Mouse (Mus musculus) ES-Bruce4 (cell line): Measurements from ENCODE around the gene Tshz2.

Source experiments
- CTCF ChIP-seq: IDR thresholded peaks from one replicate; pipeline ENCODE4 v1.8.1; 2011; ENCODE audit warnings: low read depth, low read length
- EP300 ChIP-seq: IDR thresholded peaks from 2 replicates; pipeline ENCODE4 v1.6.1; 2011; ENCODE audit warnings: low read depth, low read length; ENCODE audit not compliant: insufficient read depth
- POLR2A ChIP-seq: IDR thresholded peaks from one replicate; pipeline ENCODE4 v1.8.1; 2011; ENCODE audit warnings: low read length; ENCODE audit not compliant: insufficient read depth

DNA sequence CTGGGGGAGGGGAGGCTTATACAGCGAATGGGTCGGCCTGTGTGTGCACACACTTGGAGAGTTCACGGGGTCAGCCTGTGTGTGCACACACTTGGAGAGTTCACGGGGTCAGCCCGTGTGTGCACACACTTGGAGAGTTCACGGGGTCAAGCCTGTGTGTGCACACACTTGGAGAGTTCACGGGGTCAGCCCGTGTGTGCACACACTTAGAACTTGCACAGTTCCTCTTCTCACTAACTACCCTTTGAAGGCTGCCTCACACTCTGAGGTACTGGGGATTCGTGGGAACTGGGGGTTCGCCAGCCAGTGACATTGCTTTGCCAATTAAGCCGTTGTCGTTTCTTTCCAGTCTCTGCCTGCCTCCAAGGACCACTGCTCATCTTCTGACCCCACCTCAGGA is 422.1 kb downstream of the Tshz2 start:
- TF ChIP-seq CTCF = no peak
- no peak for TF ChIP-seq POLR2A
- no peak for TF ChIP-seq EP300
